Mouse (Mus musculus): Measurements from ENCODE around the gene Iqschfp. TPM values are rescaled to one million over a fixed set of nuclear protein-coding genes. Genes with fewer than 3 reads are reported as not detected.

Gene Iqschfp
- polyA plus RNA-seq, 1 experiment from 2014 or later = 0.24 TPM

DNA sequence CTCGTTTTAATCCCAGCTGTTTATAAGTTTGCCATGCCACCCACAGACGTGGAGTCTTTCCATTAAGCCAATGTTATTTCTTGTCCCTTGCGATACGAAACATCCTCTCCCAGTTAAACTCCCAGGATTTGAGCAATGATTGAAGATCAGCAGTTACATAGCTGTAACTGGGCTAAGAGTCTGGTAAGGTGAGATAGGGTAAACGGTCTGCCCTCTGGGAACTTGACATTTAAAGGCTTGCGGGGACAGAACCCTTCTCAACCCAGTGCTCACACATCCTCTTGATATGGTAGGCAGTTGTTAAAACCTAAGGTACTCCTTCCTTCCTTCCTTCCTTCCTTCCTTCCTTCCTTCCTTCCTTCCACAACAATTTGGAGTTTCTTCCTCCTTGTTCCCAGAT is 604.5 kb downstream of the Iqschfp start:
- no peak for DNase-seq (ENCODE audit: low spot score)
- Histone ChIP-seq H3K9me3 (no peaks in the 10 kb centered on the region), H3K36me3 (replicated peaks) (peaks cover 6% of the 10 kb centered on the region; the same call in 1 of the 2 replicates), H3K4me3 (peak overlapping the region; percentile 83), H3K27me3 (replicated peaks; ENCODE audit: low read depth, poor library complexity, severe bottlenecking) (0 out of 2 replicates have a peak, but pooled peaks cover 3% of the 10 kb centered on the region), H3K27ac (replicated peaks) (no peak overlapping the region), H3K4me1 (peaks cover 46% of the 10 kb centered on the region)
- WGBS = 59% methylated on average over 6 of the region's 6 CpGs

DNA sequence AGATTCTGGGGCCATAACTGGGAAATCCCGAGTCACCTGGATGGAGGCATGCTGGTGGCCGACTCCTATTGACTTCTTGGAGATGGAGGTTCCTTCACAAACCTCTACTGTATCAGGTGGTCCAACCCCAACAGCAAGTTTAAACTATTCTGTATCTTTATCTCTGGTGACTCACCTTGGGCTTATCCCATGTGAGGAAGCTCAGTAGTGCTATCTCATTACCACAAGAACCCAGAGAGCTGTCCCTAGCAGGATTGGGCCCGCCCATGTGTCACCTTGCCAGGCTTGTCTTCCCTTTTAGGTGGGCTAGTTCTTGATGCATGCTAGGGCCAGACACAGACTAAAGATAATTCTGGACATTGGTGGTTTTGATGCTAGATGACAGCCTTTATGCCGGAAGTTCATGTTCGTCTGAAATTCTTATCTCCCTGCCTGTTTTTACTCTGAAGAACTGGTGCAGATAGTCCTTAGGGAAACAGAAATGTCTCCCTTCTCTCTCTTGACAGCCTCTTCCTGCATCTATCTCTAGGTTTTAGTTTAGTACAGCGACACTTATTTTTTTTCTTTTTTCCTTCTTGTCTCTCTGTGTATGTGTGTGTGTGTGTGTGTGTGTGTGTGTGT is 607.6 kb downstream of the Iqschfp start:
- 89% methylated on average over 6 of the region's 6 CpGs for WGBS

DNA sequence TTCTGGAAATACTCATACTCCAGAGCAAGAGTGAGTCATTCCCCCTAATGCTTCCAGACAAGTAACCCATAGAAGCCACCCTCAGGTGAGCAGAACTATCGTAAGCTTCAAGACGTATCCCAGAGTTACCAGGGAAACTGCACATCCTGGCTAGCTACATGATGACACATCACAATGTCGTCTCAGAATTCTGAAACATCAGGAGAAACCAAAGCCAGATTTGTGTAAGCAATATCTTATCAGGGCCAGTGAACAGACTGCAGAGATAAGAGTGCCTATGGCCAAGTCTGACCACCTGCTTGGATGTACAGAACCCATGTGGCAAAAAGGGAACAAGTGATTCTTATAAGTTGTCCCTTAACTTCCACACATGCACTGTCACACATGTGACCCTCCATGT is 612.8 kb downstream of the Iqschfp start:
- H3K9me3 ChIP-seq = no peaks in the 10 kb centered on the region
- WGBS = 88% methylated on average over 3 of the region's 3 CpGs
- peaks cover 6% of the 10 kb centered on the region; the same call in 1 of the 2 replicates for H3K4me1 ChIP-seq
- H3K27ac ChIP-seq (replicated peaks) = no peak overlapping the region
- DNase-seq (ENCODE audit: low spot score) = no peak
- H3K27me3 ChIP-seq (replicated peaks; ENCODE audit: low read depth, poor library complexity, severe bottlenecking) = no peaks in the 10 kb centered on the region
- no peaks in the 10 kb centered on the region for H3K36me3 ChIP-seq (replicated peaks)
- no peak overlapping the region for H3K4me3 ChIP-seq

More for the DNA sequence above, 607.6 kb downstream of the Iqschfp start:
- H3K27ac ChIP-seq (replicated peaks) = no peak overlapping the region
- DNase-seq (ENCODE audit: low spot score) = no peak
- H3K9me3 ChIP-seq = no peaks in the 10 kb centered on the region
- no peaks in the 10 kb centered on the region for H3K27me3 ChIP-seq (replicated peaks; ENCODE audit: low read depth, poor library complexity, severe bottlenecking)
- H3K36me3 ChIP-seq (replicated peaks) = peaks cover 6% of the 10 kb centered on the region; the same call in 1 of the 2 replicates
- H3K4me1 ChIP-seq = peaks cover 21% of the 10 kb centered on the region
- H3K4me3 ChIP-seq = no peak overlapping the region

DNA sequence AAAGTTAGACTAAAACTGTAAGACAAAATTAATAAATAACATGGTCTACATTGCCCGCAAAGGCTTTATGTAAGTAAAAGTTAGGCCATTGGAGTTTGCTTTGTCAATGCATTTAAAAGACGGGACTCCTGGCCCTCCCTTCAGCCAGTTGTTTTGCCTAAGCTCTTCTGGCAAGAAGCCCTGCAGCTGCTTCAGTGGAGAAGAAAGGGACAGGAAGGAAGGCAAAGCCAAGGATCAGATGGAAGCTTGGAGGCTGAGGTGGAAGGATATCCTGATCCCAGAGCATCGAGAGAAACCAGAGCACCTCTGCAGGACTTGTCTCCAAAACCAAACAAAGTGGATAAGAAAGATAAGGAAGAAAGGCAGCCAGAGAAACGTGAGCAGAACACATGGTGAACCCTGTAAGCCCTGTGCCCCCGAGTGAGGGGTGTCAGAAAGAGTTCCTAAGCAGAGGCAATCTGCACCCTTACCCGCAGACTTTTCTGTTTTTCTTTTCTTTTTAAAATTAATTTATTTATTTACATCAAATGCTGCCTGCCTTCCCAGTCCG is 614.8 kb downstream of the Iqschfp start:
- H3K4me3 ChIP-seq = no peak overlapping the region
- DNase-seq (ENCODE audit: low spot score) = no peak
- 65% methylated on average over 7 of the region's 7 CpGs for WGBS

DNA sequence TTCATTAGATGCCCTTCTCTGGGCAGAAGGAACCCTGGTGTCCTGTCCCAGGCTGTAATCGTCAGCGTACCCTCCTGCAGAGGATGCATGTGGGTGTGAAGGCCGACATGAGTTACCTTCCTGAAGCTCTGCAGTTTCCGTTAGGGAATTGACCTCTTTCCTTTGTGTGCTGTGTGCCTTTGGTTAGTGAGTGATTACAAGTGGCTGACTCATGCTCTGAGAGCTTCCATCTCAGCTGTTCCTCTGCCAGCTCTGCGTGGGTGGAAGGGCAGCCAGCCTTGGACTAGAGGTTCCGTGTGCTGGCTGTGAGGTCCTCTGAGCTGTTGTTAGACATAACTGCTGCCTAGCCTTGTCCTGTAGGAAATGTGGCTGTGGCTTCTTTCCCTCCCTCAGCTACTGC is 616.6 kb downstream of the Iqschfp start:
- DNase-seq (ENCODE audit: low spot score) = no peak
- no peaks in the 10 kb centered on the region for H3K27me3 ChIP-seq (replicated peaks; ENCODE audit: low read depth, poor library complexity, severe bottlenecking)
- H3K27ac ChIP-seq (replicated peaks) = no peak overlapping the region
- no peaks in the 10 kb centered on the region for H3K36me3 ChIP-seq (replicated peaks)
- 75% methylated on average over 6 of the region's 6 CpGs for WGBS
- peaks cover 9% of the 10 kb centered on the region; the same call in 1 of the 2 replicates for H3K4me1 ChIP-seq
- H3K4me3 ChIP-seq = no peak overlapping the region
- no peaks in the 10 kb centered on the region for H3K9me3 ChIP-seq

More for the DNA sequence above, 614.8 kb downstream of the Iqschfp start:
- H3K4me1 ChIP-seq = peaks cover 6% of the 10 kb centered on the region; the same call in 1 of the 2 replicates
- no peaks in the 10 kb centered on the region for H3K36me3 ChIP-seq (replicated peaks)
- no peaks in the 10 kb centered on the region for H3K27me3 ChIP-seq (replicated peaks; ENCODE audit: low read depth, poor library complexity, severe bottlenecking)
- H3K27ac ChIP-seq (replicated peaks) = no peak overlapping the region
- H3K9me3 ChIP-seq = no peaks in the 10 kb centered on the region

DNA sequence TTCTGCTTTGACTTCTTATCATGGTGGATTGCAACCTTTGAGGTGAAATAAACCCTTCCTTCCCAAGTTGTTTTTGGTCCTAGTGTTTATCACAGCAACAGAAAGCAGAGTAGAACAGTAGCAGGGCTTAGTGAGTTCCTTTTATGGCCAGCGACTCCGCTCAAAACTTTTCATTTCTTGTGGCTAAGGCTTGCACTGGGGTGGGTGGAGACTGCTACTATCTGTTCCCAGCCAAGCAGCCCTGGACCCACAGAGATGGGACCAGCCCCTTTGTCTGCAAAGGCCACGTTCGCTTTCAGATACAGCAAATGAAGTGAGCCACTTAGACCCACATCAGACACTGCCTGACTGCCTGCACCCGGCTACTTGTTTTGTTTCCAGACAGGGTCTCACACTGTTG is 618.8 kb downstream of the Iqschfp start:
- DNase-seq (ENCODE audit: low spot score) = no peak

DNA sequence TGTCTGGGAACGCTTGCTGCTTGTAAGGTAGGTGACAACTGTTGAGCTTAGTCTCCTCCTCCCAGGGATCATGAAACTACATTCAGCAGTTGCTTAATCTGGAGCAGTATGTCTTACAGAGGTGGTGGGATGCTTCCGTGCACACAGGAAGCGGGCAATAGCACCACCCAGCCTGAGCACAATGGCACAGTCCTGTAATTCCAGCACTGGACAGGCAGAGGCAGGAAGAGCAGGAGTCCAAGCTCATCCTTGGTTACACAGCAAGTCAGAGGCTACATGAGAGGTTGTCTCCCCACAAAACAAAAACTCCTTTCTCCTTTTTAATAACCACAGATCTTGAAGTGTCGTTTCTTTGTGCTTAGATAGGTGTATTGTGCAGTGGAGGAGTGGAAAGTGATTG is 619.7 kb downstream of the Iqschfp start:
- H3K4me3 ChIP-seq = no peak overlapping the region
- no peaks in the 10 kb centered on the region for H3K9me3 ChIP-seq
- WGBS = 83% methylated on average over 4 of the region's 4 CpGs
- H3K27ac ChIP-seq (replicated peaks) = no peak overlapping the region
- no peaks in the 10 kb centered on the region for H3K36me3 ChIP-seq (replicated peaks)
- H3K4me1 ChIP-seq = peaks cover 9% of the 10 kb centered on the region; the same call in 1 of the 2 replicates
- DNase-seq (ENCODE audit: low spot score) = no peak
- no peaks in the 10 kb centered on the region for H3K27me3 ChIP-seq (replicated peaks; ENCODE audit: low read depth, poor library complexity, severe bottlenecking)

More for the DNA sequence above, 618.8 kb downstream of the Iqschfp start:
- WGBS = 89% methylated on average over 5 of the region's 5 CpGs
- Histone ChIP-seq H3K27ac (replicated peaks) (no peak overlapping the region), H3K4me3 (no peak overlapping the region), H3K36me3 (replicated peaks) (no peaks in the 10 kb centered on the region), H3K4me1 (peaks cover 9% of the 10 kb centered on the region; the same call in 1 of the 2 replicates), H3K9me3 (no peaks in the 10 kb centered on the region), H3K27me3 (replicated peaks; ENCODE audit: low read depth, poor library complexity, severe bottlenecking) (no peaks in the 10 kb centered on the region)

DNA sequence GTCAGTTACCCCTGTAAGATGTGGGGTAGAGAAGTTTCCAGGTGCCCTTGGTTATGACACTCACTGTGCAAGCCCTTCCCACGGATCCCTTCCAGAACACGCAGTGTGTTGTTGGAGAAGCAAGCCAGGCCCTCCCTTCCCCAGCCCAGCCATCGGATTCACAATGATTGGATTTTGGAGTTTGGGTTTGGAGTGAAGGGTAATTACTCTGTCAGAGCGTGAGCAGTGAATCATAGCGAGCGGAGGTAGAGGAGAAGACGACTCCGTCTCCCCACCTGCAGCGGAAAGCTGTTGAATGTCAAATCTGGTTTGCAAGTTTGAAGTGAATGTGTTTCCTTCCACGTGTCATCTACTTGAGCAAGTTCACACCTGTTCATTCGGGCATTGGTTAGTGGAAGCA is 620.3 kb downstream of the Iqschfp start:
- no peak for DNase-seq (ENCODE audit: low spot score)
- Histone ChIP-seq H3K27ac (replicated peaks) (no peak overlapping the region), H3K4me1 (peaks cover 6% of the 10 kb centered on the region; the same call in 1 of the 2 replicates), H3K36me3 (replicated peaks) (no peaks in the 10 kb centered on the region), H3K27me3 (replicated peaks; ENCODE audit: low read depth, poor library complexity, severe bottlenecking) (no peaks in the 10 kb centered on the region), H3K9me3 (no peaks in the 10 kb centered on the region), H3K4me3 (no peak overlapping the region)
- 80% methylated on average over 11 of the region's 11 CpGs for WGBS

DNA sequence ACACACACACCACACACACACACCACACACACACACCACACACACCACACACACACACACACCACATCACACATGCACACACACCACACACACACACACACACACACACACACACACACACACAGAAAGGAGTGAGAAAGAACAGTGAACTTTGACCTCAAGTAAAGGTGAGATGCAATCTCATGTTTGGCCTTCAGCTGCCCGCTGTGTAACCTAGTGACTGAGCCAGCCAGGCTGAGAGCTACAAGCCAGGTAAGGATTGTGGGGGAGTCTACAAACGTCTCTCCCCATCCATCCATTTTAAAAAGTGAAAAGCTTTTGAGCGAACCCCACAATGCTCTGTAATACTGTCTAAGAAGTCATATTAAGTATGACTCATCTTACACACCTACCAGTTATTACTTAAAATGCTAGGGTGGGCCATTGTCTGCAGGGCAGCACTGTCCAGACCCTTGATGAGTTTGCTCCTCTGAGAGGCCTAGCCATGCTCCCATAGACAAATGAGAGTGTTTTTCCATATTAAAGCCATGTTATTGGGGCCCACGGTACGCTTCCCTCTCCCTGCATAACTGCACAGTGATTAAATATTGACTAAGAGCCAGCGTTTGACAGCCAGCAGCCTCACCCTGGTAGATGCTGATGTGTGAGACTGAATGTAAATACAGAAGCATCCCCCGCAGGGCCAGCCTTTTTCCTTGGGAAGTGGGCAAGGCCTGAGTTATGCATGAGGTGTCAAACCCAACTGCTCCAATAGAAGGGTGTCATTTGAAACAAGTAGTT is 621.5 kb downstream of the Iqschfp start:
- no peaks in the 10 kb centered on the region for H3K36me3 ChIP-seq (replicated peaks)
- H3K4me3 ChIP-seq = no peak overlapping the region
- no peak for DNase-seq (ENCODE audit: low spot score)
- H3K9me3 ChIP-seq = no peaks in the 10 kb centered on the region
- no peaks in the 10 kb centered on the region for H3K27me3 ChIP-seq (replicated peaks; ENCODE audit: low read depth, poor library complexity, severe bottlenecking)
- 78% methylated on average over 7 of the region's 7 CpGs for WGBS
- 0 out of 2 replicates have a peak, but pooled peaks cover 5% of the 10 kb centered on the region for H3K4me1 ChIP-seq
- no peak overlapping the region for H3K27ac ChIP-seq (replicated peaks)

DNA sequence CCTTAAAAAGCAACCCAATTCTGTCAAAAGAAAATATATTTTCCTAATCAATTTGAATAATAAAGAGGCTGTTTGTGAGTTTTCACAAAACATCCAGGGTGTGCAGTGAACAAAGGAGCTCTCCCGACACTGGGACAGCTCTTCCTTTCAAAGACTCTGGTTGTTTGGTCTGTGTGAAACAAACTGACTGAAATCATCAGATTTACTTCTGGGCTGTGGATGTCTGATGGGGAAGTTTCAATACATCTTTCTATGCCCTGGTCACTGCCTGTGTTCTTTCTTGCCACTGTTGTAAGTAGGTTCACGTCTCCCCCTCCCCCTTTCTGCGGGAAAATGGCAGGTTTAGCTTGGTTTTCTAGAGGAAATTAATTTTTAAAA is 622.1 kb downstream of the Iqschfp start:
- DNase-seq (ENCODE audit: low spot score) = no peak
- H3K9me3 ChIP-seq = no peaks in the 10 kb centered on the region
- H3K27me3 ChIP-seq (replicated peaks; ENCODE audit: low read depth, poor library complexity, severe bottlenecking) = no peaks in the 10 kb centered on the region
- H3K4me3 ChIP-seq = no peak overlapping the region
- WGBS = 78% methylated on average over 3 of the region's 3 CpGs
- no peak overlapping the region for H3K27ac ChIP-seq (replicated peaks)
- H3K36me3 ChIP-seq (replicated peaks) = no peaks in the 10 kb centered on the region
- 0 out of 2 replicates have a peak, but pooled peaks cover 2% of the 10 kb centered on the region for H3K4me1 ChIP-seq

DNA sequence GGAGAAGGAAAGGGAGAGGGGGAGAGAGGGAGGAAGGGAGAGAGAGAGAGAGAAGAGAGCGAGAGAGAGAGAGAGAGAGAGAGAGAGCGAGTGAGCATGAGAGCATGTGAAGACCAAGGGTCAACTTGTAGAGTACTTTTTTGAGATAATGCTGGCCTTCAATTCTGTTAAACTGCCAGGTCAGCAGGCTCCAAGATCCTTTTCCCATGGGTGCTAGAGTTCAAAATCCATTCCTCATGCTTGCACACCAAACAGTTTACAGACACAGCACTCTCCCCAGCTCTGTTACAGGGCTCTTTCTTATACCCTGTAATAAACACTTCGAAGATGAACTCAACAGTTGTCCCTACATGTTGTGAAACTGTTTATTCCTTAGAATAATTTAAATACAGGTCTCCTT is 622.7 kb downstream of the Iqschfp start:
- Histone ChIP-seq H3K4me1 (0 out of 2 replicates have a peak, but pooled peaks cover 2% of the 10 kb centered on the region), H3K27me3 (replicated peaks; ENCODE audit: low read depth, poor library complexity, severe bottlenecking) (no peaks in the 10 kb centered on the region), H3K36me3 (replicated peaks) (no peaks in the 10 kb centered on the region), H3K9me3 (no peaks in the 10 kb centered on the region), H3K27ac (replicated peaks) (no peak overlapping the region), H3K4me3 (no peak overlapping the region)
- 85% methylated on average over 3 of the region's 3 CpGs for WGBS
- no peak for DNase-seq (ENCODE audit: low spot score)

DNA sequence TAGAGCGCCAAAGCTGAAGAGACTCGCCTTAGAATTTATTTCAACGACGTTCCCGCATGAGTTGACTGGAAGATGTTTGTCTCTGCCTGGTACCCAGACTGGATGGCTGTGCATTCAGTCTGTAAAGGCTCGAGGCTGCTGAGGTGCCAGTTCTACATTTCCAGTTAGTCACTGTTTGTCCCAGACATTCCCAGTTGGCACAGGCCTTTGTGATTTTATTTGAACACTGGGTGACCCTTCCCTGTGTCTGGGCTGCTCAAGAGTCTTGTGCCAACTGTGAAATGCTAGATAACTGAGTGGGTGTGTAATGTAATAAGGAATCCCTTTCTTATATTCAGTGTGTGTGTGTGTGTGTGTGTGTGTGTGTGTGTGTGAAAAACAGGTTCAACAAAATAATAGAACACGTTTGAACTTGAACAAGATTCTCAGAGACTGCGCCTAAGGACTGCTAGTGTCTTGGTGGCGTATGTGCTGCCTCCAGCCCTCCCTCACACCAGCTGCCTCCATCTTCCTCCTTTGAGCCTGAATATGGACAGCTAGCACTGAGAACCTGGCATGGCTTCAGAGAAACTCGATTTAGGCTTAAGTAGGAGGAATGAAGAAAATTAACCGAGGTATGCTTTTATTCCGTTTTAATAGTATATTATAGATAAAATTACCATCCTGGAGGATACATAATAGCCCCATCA is 624.5 kb downstream of the Iqschfp start:
- Histone ChIP-seq H3K9me3 (no peaks in the 10 kb centered on the region), H3K4me3 (no peak overlapping the region), H3K27me3 (replicated peaks; ENCODE audit: low read depth, poor library complexity, severe bottlenecking) (no peaks in the 10 kb centered on the region), H3K27ac (replicated peaks) (no peak overlapping the region), H3K36me3 (replicated peaks) (no peaks in the 10 kb centered on the region), H3K4me1 (0 out of 2 replicates have a peak, but pooled peaks cover 2% of the 10 kb centered on the region)
- no peak for DNase-seq (ENCODE audit: low spot score)
- 90% methylated on average over 12 of the region's 12 CpGs for WGBS
